Mouse (Mus musculus) hindbrain, embryonic 14.5 days (tissue): Measurements from ENCODE around the gene Otub1. TPM values are rescaled to one million over a fixed set of nuclear protein-coding genes. Genes with fewer than 3 reads are reported as not detected.

Source experiments
- ATAC-seq: fragments of 200-750 bp; cut with Nextera tagmentation; 2 replicates; pipeline ENCODE4 v1.8.0; 2017; ENCODE audit warnings: moderate number of reproducible peaks, mild to moderate bottlenecking, moderate TSS enrichment, moderate library complexity; ENCODE audit not compliant: low FRiP score
- DNase-seq: peaks from one replicate; pipeline ENCODE4 v3.0.0-alpha.2; 2015; ENCODE audit warnings: low spot score
- H3K27ac ChIP-seq: fragments of 300-500 bp; sonication (generic); 2 replicates; pipeline ENCODE4 v1.5.1; 2014; ENCODE audit warnings: mild to moderate bottlenecking, moderate library complexity
- H3K27me3 ChIP-seq: fragments of 300-500 bp; sonication (generic); 2 replicates; pipeline ENCODE4 v1.6.1; 2014; ENCODE audit warnings: mild to moderate bottlenecking, low read length, mixed read lengths; ENCODE audit not compliant: control insufficient read depth, insufficient read depth
- H3K36me3 ChIP-seq: fragments of 300-500 bp; sonication (generic); replicated peaks from 2 replicates; pipeline ENCODE4 v1.6.1; 2014; ENCODE audit not compliant: control insufficient read depth, insufficient read depth
- H3K4me1 ChIP-seq: fragments of 300-500 bp; sonication (generic); replicated peaks from 2 replicates; pipeline ENCODE4 v1.6.1; 2014; ENCODE audit warnings: antibody characterized with exemption, low read length, mixed read lengths; ENCODE audit not compliant: control insufficient read depth, insufficient read depth
- H3K4me2 ChIP-seq: fragments of 300-500 bp; sonication (generic); replicated peaks from 2 replicates; pipeline ENCODE4 v1.6.1; 2014; ENCODE audit warnings: mild to moderate bottlenecking, moderate library complexity
- H3K4me3 ChIP-seq: fragments of 300-500 bp; sonication (generic); replicated peaks from 2 replicates; pipeline ENCODE4 v1.5.1; 2014; ENCODE audit warnings: mild to moderate bottlenecking, low read length
- H3K9ac ChIP-seq: fragments of 300-500 bp; sonication (generic); 2 replicates; pipeline ENCODE4 v1.6.1; 2014
- H3K9me3 ChIP-seq: fragments of 300-500 bp; sonication (generic); 2 replicates; pipeline ENCODE4 v1.6.1; 2016; ENCODE audit warnings: low read length; ENCODE audit not compliant: control insufficient read depth
- WGBS: fragments of 180-500 bp; shearing (Covaris S2); extraction: QIAGEN DNeasy Blood & Tissue Kit; methylation state at CpG from one replicate; pipeline ENCODE4 v1.1.7; 2014; 5-methylcytosine and 5-hydroxymethylcytosine counted together
- polyA plus RNA-seq: library from polyadenylated mRNA; unstranded; fragments of >200 nt; fragmentation: Nextera tagmentation; extraction: Ambion mirVana; gene quantifications from 2 replicates; pipeline ENCODE4 v1.2.1, GENCODE M21; 2014

Otub1 gene
- polyA plus RNA-seq, 1 experiment from 2014 or later: 234 TPM

GRCm38 (mm10) chr19:7183419-7183818 is 22.7 kb downstream of the Otub1 start:
- H3K4me2 ChIP-seq: no peak overlapping the region
- peaks cover 27% of the 10 kb centered on the region for H3K27me3 ChIP-seq
- no peak overlapping the region for H3K4me3 ChIP-seq
- no peaks in the 10 kb centered on the region for H3K9me3 ChIP-seq
- DNase-seq: no peak
- H3K27ac ChIP-seq: no peak overlapping the region
- no peak for ATAC-seq
- WGBS: 23% methylated on average over 11 of the region's 11 CpGs
- H3K4me1 ChIP-seq: peaks cover 34% of the 10 kb centered on the region
- H3K36me3 ChIP-seq: no peaks in the 10 kb centered on the region
- H3K9ac ChIP-seq: no peak overlapping the region

GRCm38 (mm10) chr19:7182273-7182949 is 23.7 kb downstream of the Otub1 start:
- H3K4me2 ChIP-seq: peak overlapping the region; percentile 6; the same call in 1 of the 2 replicates
- ATAC-seq (peak; percentile 71), DNase-seq (peak; percentile 89)
- H3K9ac ChIP-seq: no peak overlapping the region
- no peak overlapping the region for H3K27ac ChIP-seq
- peaks cover 34% of the 10 kb centered on the region for H3K4me1 ChIP-seq
- H3K4me3 ChIP-seq: no peak overlapping the region
- H3K27me3 ChIP-seq: peaks cover 19% of the 10 kb centered on the region; the same call in 1 of the 2 replicates
- H3K9me3 ChIP-seq: no peaks in the 10 kb centered on the region
- no peaks in the 10 kb centered on the region for H3K36me3 ChIP-seq
- WGBS: 6% methylated on average over 23 of the region's 23 CpGs

GRCm38 (mm10) chr19:7181496-7181895 is 24.6 kb downstream of the Otub1 start:
- H3K36me3 ChIP-seq: no peaks in the 10 kb centered on the region
- WGBS: 59% methylated on average over 7 of the region's 7 CpGs
- ATAC-seq (no peak), DNase-seq (no peak)
- no peaks in the 10 kb centered on the region for H3K9me3 ChIP-seq
- H3K9ac ChIP-seq: no peak overlapping the region
- peaks cover 34% of the 10 kb centered on the region for H3K4me1 ChIP-seq
- H3K27me3 ChIP-seq: peaks cover 15% of the 10 kb centered on the region; the same call in 1 of the 2 replicates
- no peak overlapping the region for H3K27ac ChIP-seq
- H3K4me2 ChIP-seq: no peak overlapping the region
- no peak overlapping the region for H3K4me3 ChIP-seq

GRCm38 (mm10) chr19:7180756-7181405 is 25.2 kb downstream of the Otub1 start:
- no peak overlapping the region for H3K9ac ChIP-seq
- H3K27ac ChIP-seq: no peak overlapping the region
- H3K4me2 ChIP-seq: no peak overlapping the region
- H3K4me3 ChIP-seq: no peak overlapping the region
- 74% methylated on average over 8 of the region's 8 CpGs for WGBS
- peaks cover 34% of the 10 kb centered on the region for H3K4me1 ChIP-seq
- ATAC-seq (no peak), DNase-seq (no peak)
- peaks cover 13% of the 10 kb centered on the region; the same call in 1 of the 2 replicates for H3K27me3 ChIP-seq
- H3K36me3 ChIP-seq: no peaks in the 10 kb centered on the region
- H3K9me3 ChIP-seq: no peaks in the 10 kb centered on the region

GRCm38 (mm10) chr19:7178841-7179452 is 27.2 kb downstream of the Otub1 start:
- no peak overlapping the region for H3K4me3 ChIP-seq
- no peak overlapping the region for H3K9ac ChIP-seq
- no peaks in the 10 kb centered on the region for H3K9me3 ChIP-seq
- no peak for ATAC-seq
- H3K36me3 ChIP-seq: no peaks in the 10 kb centered on the region
- H3K4me1 ChIP-seq: peaks cover 31% of the 10 kb centered on the region
- no peak overlapping the region for H3K4me2 ChIP-seq
- WGBS: 42% methylated on average over 3 of the region's 3 CpGs
- H3K27ac ChIP-seq: no peak overlapping the region
- no peak for DNase-seq
- H3K27me3 ChIP-seq: peaks cover 3% of the 10 kb centered on the region; the same call in 1 of the 2 replicates

- DNase-seq (no peak), ATAC-seq (no peak)
- Histone ChIP-seq H3K36me3 (no peaks in the 10 kb centered on the region), H3K9ac (no peak overlapping the region), H3K27me3 (peaks cover 3% of the 10 kb centered on the region; the same call in 1 of the 2 replicates), H3K4me1 (peaks cover 22% of the 10 kb centered on the region), H3K9me3 (no peaks in the 10 kb centered on the region), H3K4me2 (no peak overlapping the region), H3K27ac (no peak overlapping the region), H3K4me3 (no peak overlapping the region)
- 58% methylated on average over 13 of the region's 13 CpGs for WGBS
Observed at GRCm38 (mm10) chr19:7177804-7178511, 28.2 kb downstream of the Otub1 start.

- no peak overlapping the region for H3K4me3 ChIP-seq
- H3K9ac ChIP-seq: 0 out of 2 replicates have a peak overlapping the region, but pooled peaks have one; percentile 3
- H3K9me3 ChIP-seq: no peaks in the 10 kb centered on the region
- peaks cover 23% of the 10 kb centered on the region for H3K4me1 ChIP-seq
- ATAC-seq (no peak), DNase-seq (no peak)
- no peak overlapping the region for H3K27ac ChIP-seq
- WGBS: 10% methylated on average over 11 of the region's 11 CpGs
- H3K36me3 ChIP-seq: no peaks in the 10 kb centered on the region
- H3K4me2 ChIP-seq: no peak overlapping the region
- H3K27me3 ChIP-seq: no peaks in the 10 kb centered on the region
Observed at GRCm38 (mm10) chr19:7176041-7176696, 29.9 kb downstream of the Otub1 start.

GRCm38 (mm10) chr19:7172051-7172866 is 33.9 kb downstream of the Otub1 start:
- ATAC-seq (peak; percentile 92), DNase-seq (peak; percentile 72)
- 0 out of 2 replicates have a peak, but pooled peaks cover 2% of the 10 kb centered on the region for H3K27me3 ChIP-seq
- peak overlapping the region; percentile 1; the same call in 1 of the 2 replicates for H3K4me2 ChIP-seq
- H3K9ac ChIP-seq: no peak overlapping the region
- 5% methylated on average over 13 of the region's 13 CpGs for WGBS
- H3K4me1 ChIP-seq: peaks cover 26% of the 10 kb centered on the region
- no peaks in the 10 kb centered on the region for H3K36me3 ChIP-seq
- H3K4me3 ChIP-seq: no peak overlapping the region
- no peaks in the 10 kb centered on the region for H3K9me3 ChIP-seq
- H3K27ac ChIP-seq: no peak overlapping the region
